Mouse (Mus musculus): Measurements from ENCODE around the gene Hykk. TPM values are rescaled to one million over a fixed set of nuclear protein-coding genes. Genes with fewer than 3 reads are reported as not detected.
A peak's percentile ranks its signal among the peaks of the same experiment; 100 is the strongest.
"Not testable (repeated sequence)": the region's sequence is repeated elsewhere in the genome, so short reads cannot be mapped to it uniquely, and the experiment has no call there.

Hykk gene
- polyA plus RNA-seq, 1 experiment = 1.4 TPM

DNA sequence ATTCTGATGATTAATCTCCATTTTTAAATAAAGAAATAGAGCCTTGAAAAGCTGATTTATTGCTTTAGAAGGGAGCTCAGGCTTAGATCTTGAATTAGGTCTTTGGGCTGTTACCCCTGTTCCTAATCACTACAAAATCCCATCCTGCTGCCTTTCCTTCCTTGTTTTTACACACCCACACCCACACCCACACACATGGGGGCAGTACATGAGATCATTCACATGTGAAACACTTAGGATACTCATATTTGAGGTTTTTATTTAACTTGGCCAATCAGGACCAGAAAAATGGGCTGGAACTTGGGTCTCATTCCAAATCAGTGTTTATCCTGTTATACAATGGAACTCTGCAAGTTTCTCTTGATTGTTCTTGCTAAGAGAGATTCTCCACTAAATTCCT is 32.4 kb downstream of the Hykk start:
- Histone ChIP-seq H3K27me3 (ENCODE audit: control insufficient read depth, insufficient read depth, low read length) (no peaks in the 10 kb centered on the region), H3K4me3 (replicated peaks; ENCODE audit: insufficient read depth, low read depth, low read length) (no peak overlapping the region), H3K4me1 (ENCODE audit: control insufficient read depth, insufficient read depth, low read length) (no peaks in the 10 kb centered on the region; the same call in 1 of the 2 replicates), H3K27ac (ENCODE audit: insufficient read depth, low read length) (no peak overlapping the region)
- no peak for TF ChIP-seq CTCF (IDR thresholded peaks at IDR 0.05; ENCODE audit: borderline replicate concordance, insufficient read depth, low read depth, low read length)
- no peak for TF ChIP-seq POLR2A (IDR thresholded peaks at IDR 0.05; ENCODE audit: borderline replicate concordance, insufficient read depth, low read length)
- no peak for DNase-seq

DNA sequence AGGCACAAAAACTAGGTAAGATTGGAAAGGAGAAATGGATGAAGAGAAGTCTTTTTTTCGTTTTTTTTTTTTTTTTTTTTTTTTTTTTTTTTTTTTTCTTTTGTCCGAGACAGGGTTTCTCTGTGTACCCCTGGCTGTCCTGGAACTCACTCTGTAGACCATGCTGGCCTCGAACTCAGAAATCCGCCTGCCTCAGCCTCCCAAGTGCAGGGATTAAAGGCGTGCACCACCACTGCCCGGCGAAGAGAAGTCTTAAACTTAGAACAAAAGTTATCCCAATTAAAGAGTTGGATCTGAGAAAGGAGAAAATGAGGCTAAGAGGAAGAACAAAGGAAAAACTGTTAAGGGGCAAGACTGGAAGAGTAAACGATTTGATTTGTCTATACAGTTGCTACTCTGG is 33.1 kb downstream of the Hykk start:
- 40% methylated on average over 8 of the region's 8 CpGs for WGBS
- H3K4me3 ChIP-seq (replicated peaks; ENCODE audit: insufficient read depth, low read depth, low read length) = peak overlapping the region; percentile 74
- DNase-seq; H3K27ac ChIP-seq (ENCODE audit: insufficient read depth, low read length); H3K4me1 ChIP-seq (ENCODE audit: control insufficient read depth, insufficient read depth, low read length); H3K27me3 ChIP-seq (ENCODE audit: control insufficient read depth, insufficient read depth, low read length): not testable (repeated sequence)

- TF ChIP-seq CTCF (IDR thresholded peaks at IDR 0.05; ENCODE audit: borderline replicate concordance, insufficient read depth, low read depth, low read length) (no peak), POLR2A (IDR thresholded peaks at IDR 0.05; ENCODE audit: borderline replicate concordance, insufficient read depth, low read length) (peak; percentile 88)
- WGBS = under 1% methylated on average over 65 of the region's 65 CpGs
Observed at GRCm38 (mm10) chr9:54950575-54951321, 33.7 kb downstream of the Hykk start, which contains the start of the genes Psma4 and AY074887. TSS of gene Psma4 (plus strand) at chr9:54950790. TSS of gene AY074887 (minus strand) at chr9:54950998.

DNA sequence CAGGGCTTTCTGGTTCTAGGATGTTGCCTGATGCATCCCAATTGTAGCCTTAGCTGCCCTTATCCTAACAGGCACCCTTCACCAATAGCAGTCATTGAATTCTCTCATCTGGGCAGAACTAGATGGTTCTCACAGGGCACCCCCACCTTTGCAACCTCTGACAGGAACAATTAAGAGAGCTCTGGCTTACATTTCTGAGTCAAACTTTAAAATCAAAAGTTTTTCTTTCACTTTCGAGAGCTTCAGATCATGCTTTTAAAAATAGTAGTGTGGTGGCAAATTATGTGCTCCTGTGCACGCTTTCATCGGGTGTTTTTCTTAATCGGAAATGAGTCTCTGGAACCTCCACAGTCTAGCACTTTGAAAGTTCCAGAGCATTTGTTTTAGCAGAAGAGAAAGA is 44.0 kb downstream of the Hykk start:
- WGBS = 90% methylated on average over 4 of the region's 4 CpGs

More at GRCm38 (mm10) chr9:54950575-54951321, 33.7 kb downstream of the Hykk start, which contains the start of the genes Psma4 and AY074887:
- Histone ChIP-seq H3K27me3 (ENCODE audit: control insufficient read depth, insufficient read depth, low read length) (no peaks in the 10 kb centered on the region), H3K4me3 (replicated peaks; ENCODE audit: insufficient read depth, low read depth, low read length) (peak within 1 kb of the TSS; percentile 74), H3K4me1 (ENCODE audit: control insufficient read depth, insufficient read depth, low read length) (no peaks in the 10 kb centered on the region; the same call in 1 of the 2 replicates), H3K27ac (ENCODE audit: insufficient read depth, low read length) (peak within 1 kb of the TSS; percentile 47; the same call in 1 of the 2 replicates)
- peak; percentile 90 to 91 for DNase-seq

DNA sequence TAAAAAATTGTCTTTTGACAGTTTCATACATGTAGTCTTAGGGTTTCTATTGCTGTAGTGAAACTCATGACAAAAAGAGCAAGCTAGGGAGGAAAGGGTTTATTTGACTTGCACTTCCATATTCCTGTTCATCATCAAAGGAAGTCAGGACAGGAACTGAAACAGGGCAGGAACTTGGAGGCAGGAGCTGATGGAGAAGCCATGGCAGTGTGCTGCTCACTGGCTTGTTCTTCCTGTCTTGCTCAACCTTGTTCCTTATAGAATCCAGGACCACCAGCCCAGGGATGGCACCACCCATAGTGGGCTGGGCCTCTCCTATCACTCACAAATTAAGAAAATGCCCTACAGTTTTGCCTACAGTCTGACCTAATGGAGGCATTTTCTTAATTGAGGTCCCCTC is 46.6 kb downstream of the Hykk start:
- TF ChIP-seq POLR2A (IDR thresholded peaks at IDR 0.05; ENCODE audit: borderline replicate concordance, insufficient read depth, low read length) (no peak), CTCF (IDR thresholded peaks at IDR 0.05; ENCODE audit: borderline replicate concordance, insufficient read depth, low read depth, low read length) (no peak)
- no peak for DNase-seq

More for the DNA sequence above, 44.0 kb downstream of the Hykk start:
- Histone ChIP-seq H3K27me3 (ENCODE audit: control insufficient read depth, insufficient read depth, low read length) (no peaks in the 10 kb centered on the region), H3K4me1 (ENCODE audit: control insufficient read depth, insufficient read depth, low read length) (no peaks in the 10 kb centered on the region), H3K4me3 (replicated peaks; ENCODE audit: insufficient read depth, low read depth, low read length) (no peak overlapping the region), H3K27ac (ENCODE audit: insufficient read depth, low read length) (no peak overlapping the region)
- no peak for DNase-seq
- TF ChIP-seq CTCF (IDR thresholded peaks at IDR 0.05; ENCODE audit: borderline replicate concordance, insufficient read depth, low read depth, low read length) (no peak), POLR2A (IDR thresholded peaks at IDR 0.05; ENCODE audit: borderline replicate concordance, insufficient read depth, low read length) (no peak)

GRCm38 (mm10) chr9:54969972-54970637 is 53.0 kb downstream of the Hykk start:
- Histone ChIP-seq H3K4me3 (replicated peaks; ENCODE audit: insufficient read depth, low read depth, low read length) (no peak overlapping the region), H3K27ac (ENCODE audit: insufficient read depth, low read length) (no peak overlapping the region), H3K27me3 (ENCODE audit: control insufficient read depth, insufficient read depth, low read length) (no peaks in the 10 kb centered on the region), H3K4me1 (ENCODE audit: control insufficient read depth, insufficient read depth, low read length) (no peaks in the 10 kb centered on the region)
- no peak for TF ChIP-seq CTCF (IDR thresholded peaks at IDR 0.05; ENCODE audit: borderline replicate concordance, insufficient read depth, low read depth, low read length)
- no peak for TF ChIP-seq POLR2A (IDR thresholded peaks at IDR 0.05; ENCODE audit: borderline replicate concordance, insufficient read depth, low read length)
- 37% methylated on average over 8 of the region's 8 CpGs for WGBS
- DNase-seq = no peak

More for the DNA sequence above, 46.6 kb downstream of the Hykk start:
- H3K27me3 ChIP-seq (ENCODE audit: control insufficient read depth, insufficient read depth, low read length) = no peaks in the 10 kb centered on the region
- H3K4me3 ChIP-seq (replicated peaks; ENCODE audit: insufficient read depth, low read depth, low read length) = no peak overlapping the region
- no peak overlapping the region for H3K27ac ChIP-seq (ENCODE audit: insufficient read depth, low read length)
- no peaks in the 10 kb centered on the region for H3K4me1 ChIP-seq (ENCODE audit: control insufficient read depth, insufficient read depth, low read length)

GRCm38 (mm10) chr9:54980674-54981073 is 63.6 kb downstream of the Hykk start, which contains the start of gene Chrna5:
TSS of gene Chrna5 (plus strand) at chr9:54980880.
- H3K27me3 ChIP-seq (ENCODE audit: control insufficient read depth, insufficient read depth, low read length) = peaks cover 2% of the 10 kb centered on the region; the same call in 1 of the 2 replicates
- H3K27ac ChIP-seq (ENCODE audit: insufficient read depth, low read length) = no peak within 1 kb of the TSS
- no peaks in the 10 kb centered on the region for H3K4me1 ChIP-seq (ENCODE audit: control insufficient read depth, insufficient read depth, low read length)
- peak within 1 kb of the TSS; percentile 12 for H3K4me3 ChIP-seq (replicated peaks; ENCODE audit: insufficient read depth, low read depth, low read length)
- TF ChIP-seq POLR2A (IDR thresholded peaks at IDR 0.05; ENCODE audit: borderline replicate concordance, insufficient read depth, low read length) (no peak), CTCF (IDR thresholded peaks at IDR 0.05; ENCODE audit: borderline replicate concordance, insufficient read depth, low read depth, low read length) (no peak)
- no peak for DNase-seq
- WGBS = 21% methylated on average over 8 of the region's 8 CpGs
